Mouse (Mus musculus) spleen, adult 2 months (tissue): Measurements from ENCODE around the gene Alkbh2. TPM values are rescaled to one million over a fixed set of nuclear protein-coding genes. Genes with fewer than 3 reads are reported as not detected.

ENCODE experiments used
- DNase-seq, 2 experiments: peaks; one replicate each; pipeline versions ENCODE4 v3.0.0 to v3.0.0-alpha.2; 2012 to 2021; ENCODE audit warnings: low spot score in 2 of 2, low read depth in 1 of 2
- H3K27ac ChIP-seq: fragments of 200-500 bp; 2 replicates; pipeline ENCODE4 v1.5.1; 2012; ENCODE audit warnings: low read length, inconsistent platforms; ENCODE audit not compliant: insufficient read depth
- H3K27me3 ChIP-seq: fragments of 200-500 bp; 2 replicates; pipeline ENCODE4 v1.6.1; 2012; ENCODE audit warnings: mild to moderate bottlenecking, moderate library complexity, low read length, inconsistent platforms; ENCODE audit not compliant: control insufficient read depth, insufficient read depth
- H3K36me3 ChIP-seq: fragments of 200-500 bp; 2 replicates; pipeline ENCODE4 v1.6.1; 2012; ENCODE audit warnings: mild to moderate bottlenecking, low read length, inconsistent platforms; ENCODE audit not compliant: control insufficient read depth, insufficient read depth
- H3K4me1 ChIP-seq: fragments of 200-500 bp; 2 replicates; pipeline ENCODE4 v1.6.1; 2011; ENCODE audit warnings: inconsistent platforms; ENCODE audit not compliant: control insufficient read depth, insufficient read depth, insufficient read length
- H3K4me3 ChIP-seq: fragments of 200-500 bp; 2 replicates; pipeline ENCODE4 v1.5.1; 2011; ENCODE audit warnings: mild to moderate bottlenecking, inconsistent platforms; ENCODE audit not compliant: insufficient read depth, insufficient read length; ENCODE audit errors: extremely low read depth
- CTCF ChIP-seq: fragments of 200-500 bp; IDR thresholded peaks from 2 replicates; pipeline ENCODE4 v1.5.1; 2011; ENCODE audit warnings: mild to moderate bottlenecking, inconsistent platforms; ENCODE audit not compliant: insufficient read depth, insufficient read length, insufficient replicate concordance; ENCODE audit errors: extremely low read depth
- POLR2A ChIP-seq: fragments of 200-500 bp; IDR thresholded peaks from 2 replicates; pipeline ENCODE4 v1.6.1; 2011; ENCODE audit warnings: low read depth, low read length, inconsistent platforms
- WGBS: fragments of 180-500 bp; shearing (Covaris S2); methylation state at CpG from one replicate; pipeline ENCODE4 v1.1.7; 2018; 5-methylcytosine and 5-hydroxymethylcytosine counted together
- polyA plus RNA-seq: library from polyadenylated mRNA; depleted of rRNA; stranded (reverse); fragments of >200 nt; gene quantifications from 2 replicates; pipeline ENCODE4 v1.2.3, GENCODE M21; 2012

Gene Alkbh2
- polyA plus RNA-seq, 1 experiment, result 9.0 TPM

DNA sequence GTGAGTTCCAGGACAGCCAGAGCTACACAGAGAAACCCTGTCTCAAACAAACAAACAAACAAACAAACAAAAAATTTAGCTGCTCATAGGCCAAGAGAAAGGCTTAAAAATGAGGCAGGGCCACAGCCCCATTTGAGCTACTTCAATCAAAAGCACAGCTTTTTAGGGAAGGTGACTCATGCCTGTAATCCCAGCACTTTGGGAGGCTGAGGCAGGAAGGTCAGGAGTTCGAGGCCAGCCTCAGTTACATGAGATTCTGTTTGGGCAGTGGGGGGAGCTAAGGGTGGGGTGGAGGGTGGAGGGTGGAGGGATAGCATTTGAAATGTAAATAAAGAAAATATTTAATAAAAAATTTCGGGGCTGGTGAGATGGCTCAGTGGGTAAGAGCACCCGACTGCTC lies 44.9 kb upstream of the Alkbh2 start:
- WGBS, result 91% methylated on average over 3 of the region's 3 CpGs

DNA sequence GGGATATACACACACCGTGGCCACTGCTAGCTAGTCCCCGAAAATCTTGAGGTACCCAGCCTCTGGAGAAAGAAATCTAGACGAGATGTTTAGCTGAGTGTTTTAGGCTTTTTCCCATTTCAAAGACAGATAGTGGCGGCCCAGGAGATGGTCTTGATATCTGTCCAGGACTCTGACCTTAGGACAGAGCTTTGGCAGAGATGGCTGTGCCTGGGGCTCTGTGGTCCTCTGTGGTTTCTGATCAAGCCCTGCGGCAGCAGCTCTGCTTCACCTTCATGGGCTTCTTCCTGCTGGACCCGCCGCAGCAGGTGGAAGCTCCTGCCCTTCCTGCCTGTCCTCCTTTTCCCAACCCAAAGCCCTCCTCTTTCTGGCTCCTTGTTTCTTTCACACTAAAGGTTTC lies 42.3 kb upstream of the Alkbh2 start:
- H3K27me3 ChIP-seq, result no peaks in the 10 kb centered on the region
- TF ChIP-seq POLR2A (no peak), CTCF (no peak)
- 86% methylated on average over 7 of the region's 7 CpGs for WGBS
- no peak overlapping the region for H3K4me3 ChIP-seq
- DNase-seq, result no peak
- H3K4me1 ChIP-seq, result no peaks in the 10 kb centered on the region; the same call in 1 of the 2 replicates
- H3K27ac ChIP-seq, result no peak overlapping the region
- H3K36me3 ChIP-seq, result no peaks in the 10 kb centered on the region

More for the DNA sequence above, 44.9 kb upstream of the Alkbh2 start:
- no peaks in the 10 kb centered on the region for H3K36me3 ChIP-seq
- no peak overlapping the region for H3K27ac ChIP-seq
- no peak overlapping the region for H3K4me3 ChIP-seq
- TF ChIP-seq CTCF (no peak), POLR2A (no peak)
- peak in 1 of 2 experiments; percentile 17 for DNase-seq
- peaks cover 5% of the 10 kb centered on the region; the same call in 1 of the 2 replicates for H3K4me1 ChIP-seq
- no peaks in the 10 kb centered on the region for H3K27me3 ChIP-seq

DNA sequence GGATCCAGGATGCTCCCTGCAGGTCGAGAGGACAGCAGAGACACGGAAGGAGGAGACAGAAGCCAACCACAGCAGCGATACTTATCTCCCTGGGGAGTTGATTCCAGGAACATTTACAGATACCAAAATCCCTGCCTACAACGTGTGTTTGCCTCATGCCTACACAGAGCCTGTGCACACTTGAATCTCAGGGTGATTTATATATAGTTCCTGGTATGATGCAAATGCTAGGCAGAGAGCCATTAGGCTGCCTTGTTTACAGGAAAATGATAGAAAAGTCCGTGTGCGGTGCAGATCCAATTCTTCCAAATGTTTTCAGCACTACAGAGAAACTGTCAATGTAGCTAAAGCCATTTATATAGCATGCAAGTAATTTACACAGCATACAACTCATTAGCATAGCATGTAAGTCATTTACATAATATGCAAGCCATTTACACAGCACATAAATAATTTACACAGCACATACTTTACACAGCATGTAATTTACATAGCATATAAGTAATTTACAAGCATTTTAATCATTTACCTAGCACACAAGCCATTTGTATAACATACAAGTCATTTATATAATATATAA lies 35.2 kb upstream of the Alkbh2 start:
- H3K27me3 ChIP-seq, result no peaks in the 10 kb centered on the region
- H3K27ac ChIP-seq, result no peak overlapping the region
- TF ChIP-seq CTCF, result no peak
- no peak for TF ChIP-seq POLR2A
- H3K4me1 ChIP-seq, result no peaks in the 10 kb centered on the region
- 69% methylated on average over 6 of the region's 6 CpGs for WGBS
- DNase-seq, result no peak
- H3K4me3 ChIP-seq, result no peak overlapping the region
- no peaks in the 10 kb centered on the region for H3K36me3 ChIP-seq

DNA sequence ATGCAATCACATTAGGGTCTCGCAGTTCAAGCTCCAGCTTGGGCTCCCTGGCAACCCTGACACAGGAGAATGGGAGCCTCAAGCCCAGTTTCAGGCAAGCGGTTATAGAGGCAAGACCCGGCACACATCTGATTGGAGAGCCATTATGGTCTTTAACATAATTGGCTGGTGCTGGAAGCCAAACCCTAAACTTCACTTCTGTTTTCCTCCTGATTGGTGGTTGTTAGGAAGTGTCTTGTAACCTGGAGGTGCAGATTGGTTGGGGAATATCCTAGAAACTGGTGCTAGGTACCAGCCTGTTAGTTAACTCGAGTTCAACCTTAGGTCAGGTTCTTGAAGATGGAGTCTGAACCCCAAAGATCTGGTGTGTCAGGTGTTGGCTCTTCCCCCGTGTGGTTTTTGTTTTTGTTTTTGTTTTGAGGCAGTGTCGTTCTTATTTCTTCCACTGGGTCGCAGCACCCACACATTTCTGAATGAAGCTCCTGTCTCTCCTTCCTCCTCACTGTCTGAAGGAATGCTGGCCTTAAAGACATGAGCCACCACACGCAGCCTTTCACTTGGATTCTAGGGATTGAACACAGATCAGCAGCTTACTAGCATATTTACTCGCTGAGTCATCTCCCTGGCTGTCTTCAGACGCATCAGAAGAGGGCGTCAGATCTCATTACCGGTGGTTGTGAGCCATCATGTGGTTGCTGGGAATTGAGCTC lies 34.2 kb upstream of the Alkbh2 start:
- H3K27me3 ChIP-seq, result no peaks in the 10 kb centered on the region
- H3K4me3 ChIP-seq, result no peak overlapping the region
- TF ChIP-seq POLR2A (no peak), CTCF (no peak)
- H3K27ac ChIP-seq, result no peak overlapping the region
- WGBS, result 49% methylated on average over 12 of the region's 12 CpGs
- no peaks in the 10 kb centered on the region for H3K36me3 ChIP-seq
- DNase-seq, result no peak
- no peaks in the 10 kb centered on the region for H3K4me1 ChIP-seq

DNA sequence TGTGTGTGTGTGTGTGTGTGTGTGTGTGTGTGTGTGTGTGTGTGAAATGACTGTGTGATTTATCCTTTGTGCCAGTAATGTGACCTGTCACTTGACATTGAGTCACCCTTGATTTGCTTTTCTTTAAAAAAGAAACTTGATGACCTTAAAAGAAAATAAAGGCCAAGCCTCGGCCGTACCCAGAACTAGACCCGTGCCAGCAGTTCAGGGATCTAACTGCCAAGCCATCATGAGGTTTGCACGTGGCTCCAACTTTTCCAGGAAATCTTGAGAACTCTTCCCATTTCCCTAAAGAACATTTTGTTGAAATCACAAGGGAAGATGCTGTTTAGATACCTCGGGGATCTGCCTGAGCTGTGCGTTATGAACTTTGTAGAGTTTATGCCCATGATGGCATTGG lies 33.4 kb upstream of the Alkbh2 start:
- H3K4me3 ChIP-seq, result no peak overlapping the region
- H3K4me1 ChIP-seq, result no peaks in the 10 kb centered on the region
- no peak overlapping the region for H3K27ac ChIP-seq
- H3K36me3 ChIP-seq, result no peaks in the 10 kb centered on the region
- no peak for DNase-seq
- H3K27me3 ChIP-seq, result no peaks in the 10 kb centered on the region
- TF ChIP-seq CTCF (no peak), POLR2A (no peak)
- WGBS, result 86% methylated on average over 6 of the region's 6 CpGs

DNA sequence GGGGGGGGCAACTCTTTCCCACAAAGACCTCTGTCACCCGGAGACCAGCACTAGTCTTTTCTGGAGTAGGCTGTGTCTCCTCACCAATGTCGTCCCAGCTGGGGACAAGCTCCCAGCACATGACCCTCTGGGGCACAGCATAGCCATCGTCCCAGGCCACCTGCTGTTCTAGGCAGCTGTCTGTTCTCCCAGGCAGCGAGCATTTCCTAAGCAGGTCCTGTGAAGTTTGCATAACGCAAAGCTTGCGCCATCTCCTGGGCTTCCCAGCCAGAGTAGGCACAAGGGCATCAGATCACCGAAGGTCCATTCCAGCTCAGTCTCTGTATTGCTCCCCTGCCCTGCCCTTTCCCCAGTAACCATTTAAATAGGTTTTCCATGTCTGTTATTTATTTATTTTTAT lies 29.2 kb upstream of the Alkbh2 start:
- Histone ChIP-seq H3K4me1 (no peaks in the 10 kb centered on the region), H3K4me3 (no peak overlapping the region), H3K27ac (no peak overlapping the region), H3K27me3 (no peaks in the 10 kb centered on the region), H3K36me3 (no peaks in the 10 kb centered on the region)
- 70% methylated on average over 7 of the region's 7 CpGs for WGBS
- TF ChIP-seq POLR2A (no peak), CTCF (no peak)
- DNase-seq, result no peak
